ENCODE assay signal across 38 mouse cellular contexts in the genomic region with DNA sequence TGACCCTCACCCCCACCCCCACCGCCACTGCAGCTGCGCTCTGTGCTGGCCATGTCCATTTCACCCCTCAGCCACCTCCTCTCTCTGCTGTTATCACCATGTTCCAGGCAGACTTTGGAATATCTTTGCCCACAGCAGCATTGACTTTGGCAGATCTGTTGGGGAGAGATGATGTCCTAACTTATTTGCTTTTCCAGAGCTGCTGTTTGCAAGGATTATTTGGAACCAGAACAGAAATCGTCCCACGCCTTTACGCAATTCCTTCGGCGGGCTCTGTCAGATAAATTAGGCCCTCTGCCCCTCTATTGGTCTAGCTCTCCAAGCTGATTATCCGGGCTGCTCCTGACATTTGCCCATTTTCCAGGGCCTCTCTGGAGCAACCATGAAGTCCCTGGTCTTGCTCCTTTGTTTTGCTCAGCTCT. TPM values are rescaled to one million over a fixed set of nuclear protein-coding genes. Genes with fewer than 3 reads are reported as not detected.
DNase-seq lines count a peak whose midpoint lies in the region; ATAC-seq and TF ChIP-seq lines count a peak whose summit lies in the region.
"Had no signal": no experiment of that assay in that cellular context is flagged by ENCODE, and none has a peak within 500 bp of the region (broad histone marks: within the 10 kb centered on the region; RNA-seq: fewer than 3 reads in every experiment).

No protein-coding gene starts in this region.

- H3K4me2 ChIP-seq in heart, postnatal 0 days (ENCODE audit: low read depth, low read length): no peak overlapping the region
- no peak overlapping the region for H3K4me2 ChIP-seq in heart, embryonic 12.5 days
- H3K4me2 ChIP-seq in liver, embryonic 13.5 days: no peak overlapping the region
- H3K4me2 ChIP-seq: forebrain, embryonic 13.5 days; hindbrain, embryonic 15.5 days; limb, embryonic 12.5 days; neural tube, embryonic 15.5 days; stomach, embryonic 15.5 days had no signal

- no peaks in the 10 kb centered on the region for H3K4me1 ChIP-seq in heart, postnatal 0 days (ENCODE audit: control insufficient read depth, insufficient read depth)
- H3K4me1 ChIP-seq in heart, embryonic 12.5 days (replicated peaks): no peaks in the 10 kb centered on the region
- H3K4me1 ChIP-seq in liver, embryonic 13.5 days (replicated peaks): peaks cover 18% of the 10 kb centered on the region
- H3K4me1 ChIP-seq: forebrain, embryonic 13.5 days; hindbrain, embryonic 15.5 days; limb, embryonic 12.5 days; neural tube, embryonic 15.5 days; stomach, embryonic 15.5 days had no signal

- H3K27me3 ChIP-seq in heart, postnatal 0 days (ENCODE audit: control insufficient read depth, insufficient read depth, low read length): no peaks in the 10 kb centered on the region
- peaks cover 7% of the 10 kb centered on the region; the same call in 1 of the 2 replicates for H3K27me3 ChIP-seq in heart, embryonic 12.5 days (replicated peaks)
- no peaks in the 10 kb centered on the region for H3K27me3 ChIP-seq in liver, embryonic 13.5 days
- H3K27me3 ChIP-seq: forebrain, embryonic 13.5 days; hindbrain, embryonic 15.5 days; limb, embryonic 12.5 days; neural tube, embryonic 15.5 days; stomach, embryonic 15.5 days had no signal

- WGBS in heart, postnatal 0 days: 78% methylated on average over 8 of the region's 8 CpGs
- 78% methylated on average over 8 of the region's 8 CpGs for WGBS in heart, embryonic 12.5 days
- WGBS in liver, embryonic 13.5 days (ENCODE audit: insufficient replicate concordance): 61% methylated on average over 8 of the region's 8 CpGs

- H3K4me3 ChIP-seq in heart, postnatal 0 days (ENCODE audit: low read depth, low read length): no peak overlapping the region
- no peak overlapping the region for H3K4me3 ChIP-seq in heart, embryonic 12.5 days
- peak overlapping the region; percentile 41 for H3K4me3 ChIP-seq in liver, embryonic 13.5 days (replicated peaks)
- H3K4me3 ChIP-seq: forebrain, embryonic 13.5 days; hindbrain, embryonic 15.5 days; layer of hippocampus, adult 2 months; left cerebral cortex, adult 2 months; limb, embryonic 12.5 days; neural tube, embryonic 15.5 days; stomach, embryonic 15.5 days had no signal

- DNase-seq in heart, adult 11 months: peak; percentile 97
- DNase-seq in heart, postnatal 10 days: no peak
- peak; percentile 16 for DNase-seq in heart, postnatal 0 days (ENCODE audit: low spot score)
- DNase-seq in liver, embryonic 13.5 days: no peak
- DNase-seq in yolk sac, embryonic 10.5 days (ENCODE audit: low spot score): peak; percentile 57
- DNase-seq in frontal cortex, postnatal 25 days (ENCODE audit: low spot score in 2 of 2): no peak
- no peak for DNase-seq in cerebellum, postnatal 4 days (ENCODE audit: low spot score in 2 of 2)
- DNase-seq: adrenal gland, postnatal 14 days; cerebellum, adult 11-12 months; cerebellum, postnatal 10 days; gastrocnemius, postnatal 14 days; kidney, postnatal 36 days; lung, adult 2 months; lung, postnatal 10 days; midbrain, embryonic 14.5 days; retina, postnatal 1 day; right cerebral cortex, postnatal 14 days had no signal

- H3K36me3 ChIP-seq in heart, postnatal 0 days (replicated peaks; ENCODE audit: control insufficient read depth, insufficient read depth, low read length): no peaks in the 10 kb centered on the region
- no peaks in the 10 kb centered on the region for H3K36me3 ChIP-seq in heart, embryonic 12.5 days
- H3K36me3 ChIP-seq in liver, embryonic 13.5 days: peaks cover 3% of the 10 kb centered on the region; the same call in 1 of the 2 replicates
- H3K36me3 ChIP-seq: G1E; hindbrain, embryonic 15.5 days; limb, embryonic 12.5 days; neural tube, embryonic 15.5 days; stomach, embryonic 15.5 days had no signal

- intact Hi-C loops in heart, postnatal 10 days (cut with DNase I): no loop called here

- no peak overlapping the region for H3K9ac ChIP-seq in heart, postnatal 0 days (replicated peaks; ENCODE audit: low read depth, low read length)
- H3K9ac ChIP-seq in heart, embryonic 12.5 days: no peak overlapping the region
- peak overlapping the region; percentile 47 for H3K9ac ChIP-seq in liver, embryonic 13.5 days
- H3K9ac ChIP-seq: forebrain, embryonic 13.5 days; hindbrain, embryonic 15.5 days; limb, embryonic 12.5 days; neural tube, embryonic 15.5 days; stomach, embryonic 15.5 days had no signal

- no peak for TF ChIP-seq CTCF in heart, postnatal 0 days (IDR thresholded peaks at IDR 0.05; ENCODE audit: low read depth)

- no peak for TF ChIP-seq EP300 in heart, postnatal 0 days (IDR thresholded peaks at IDR 0.05; ENCODE audit: low read depth)

- no peak overlapping the region for H3K27ac ChIP-seq in heart, postnatal 0 days (ENCODE audit: low read depth)
- no peak overlapping the region for H3K27ac ChIP-seq in heart, embryonic 12.5 days (ENCODE audit: poor library complexity, severe bottlenecking)
- peak overlapping the region; percentile 74 for H3K27ac ChIP-seq in liver, embryonic 13.5 days
- H3K27ac ChIP-seq: forebrain, embryonic 13.5 days; hindbrain, embryonic 15.5 days; layer of hippocampus, adult 2 months; left cerebral cortex, adult 2 months; limb, embryonic 12.5 days; macrophage; neural tube, embryonic 15.5 days; stomach, embryonic 15.5 days had no signal

- ATAC-seq in heart, postnatal 0 days (ENCODE audit: insufficient read depth, low read depth): peak; percentile 39
- no peak for ATAC-seq in heart, embryonic 12.5 days (ENCODE audit: insufficient number of reproducible peaks, low FRiP score)
- peak; percentile 70 for ATAC-seq in liver, embryonic 13.5 days (ENCODE audit: low read depth)
- ATAC-seq: forebrain, embryonic 13.5 days; inflammation-experienced regulatory T-cells, adult 6 months; Patski had no signal

- no peaks in the 10 kb centered on the region for H3K9me3 ChIP-seq in heart, postnatal 0 days (replicated peaks; ENCODE audit: control insufficient read depth, low read length)
- no peaks in the 10 kb centered on the region for H3K9me3 ChIP-seq in heart, embryonic 12.5 days (replicated peaks)
- H3K9me3 ChIP-seq in liver, embryonic 13.5 days (replicated peaks): no peaks in the 10 kb centered on the region
- H3K9me3 ChIP-seq: forebrain, embryonic 13.5 days; G1E; hindbrain, embryonic 15.5 days; limb, embryonic 12.5 days; neural tube, embryonic 15.5 days; stomach, embryonic 15.5 days had no signal

RNA-seq across cellular contexts. Expression of a gene that starts 0.7 kb away (rescaled TPM):
- 1 to 10 TPM; 6.5 to 9.3 TPM for total RNA-seq in heart, postnatal 10 days (2021)
- total RNA-seq in heart, postnatal 0 days (2014; rRNA removed; ENCODE audit: low replicate concordance): 43.4 and 62.1 TPM in 2 replicates
- 11.1 and 13.0 TPM in 2 replicates for polyA plus RNA-seq in heart, postnatal 0 days (2015; fragmentation: Nextera tagmentation; extraction: Ambion mirVana)
- polyA plus RNA-seq in heart, embryonic 12.5 days (2016; fragmentation: Nextera tagmentation; extraction: Ambion mirVana): 1.5 and 2.5 TPM in 2 replicates
- polyA plus RNA-seq in liver, embryonic 13.5 days (2015; fragmentation: Nextera tagmentation; extraction: Ambion mirVana): 513 TPM in 2 replicates
- total RNA-seq: granulocyte monocyte progenitor cell, adult 5-6 weeks; hematopoietic stem cell, adult 5-6 weeks; layer of hippocampus, adult 2 months; layer of hippocampus, postnatal 14 days; left cerebral cortex, adult 2 months; left cerebral cortex, postnatal 25 days; megakaryocyte-erythroid progenitor cell, adult 5-6 weeks had no signal
- polyA plus RNA-seq: cortical plate, adult 2 months; embryonic facial prominence, embryonic 14.5 days; forebrain, embryonic 13.5 days; inflammation-experienced regulatory T-cells, adult 6 months; kidney, adult 2 months; macrophage; midbrain, embryonic 14.5 days; Patski; small intestine, adult 2 months had no signal

RNA-seq across cellular contexts. Expression of a gene that starts 26.4 kb away (rescaled TPM):
- not detected for total RNA-seq in heart, postnatal 10 days (2021)
- total RNA-seq in heart, postnatal 0 days (2014; rRNA removed; ENCODE audit: low replicate concordance): not detected in 2 replicates
- polyA plus RNA-seq in heart, postnatal 0 days (2015; fragmentation: Nextera tagmentation; extraction: Ambion mirVana): 0.30 TPM in 1 of 2 replicates, not detected in the other
- not detected in 2 replicates for polyA plus RNA-seq in heart, embryonic 12.5 days (2016; fragmentation: Nextera tagmentation; extraction: Ambion mirVana)
- polyA plus RNA-seq in liver, embryonic 13.5 days (2015; fragmentation: Nextera tagmentation; extraction: Ambion mirVana): 0.80 and 0.86 TPM in 2 replicates
- total RNA-seq: gastrocnemius, postnatal 14 days; granulocyte monocyte progenitor cell, adult 5-6 weeks; hematopoietic stem cell, adult 5-6 weeks; left cerebral cortex, adult 2 months; left cerebral cortex, postnatal 25 days; megakaryocyte-erythroid progenitor cell, adult 5-6 weeks had no signal
- polyA plus RNA-seq: forebrain, embryonic 13.5 days; hindbrain, embryonic 15.5 days; limb, embryonic 12.5 days; macrophage; midbrain, embryonic 14.5 days; neural tube, embryonic 15.5 days; small intestine, adult 2 months had no signal

RNA-seq across cellular contexts. Expression of a gene that starts 34.1 kb away (rescaled TPM):
- total RNA-seq in heart, postnatal 10 days (2021): 10 to 100 TPM; 59.6 to 65.5 TPM
- 27.7 and 43.8 TPM in 2 replicates for total RNA-seq in heart, postnatal 0 days (2014; rRNA removed; ENCODE audit: low replicate concordance)
- 56.2 and 59.2 TPM in 2 replicates for polyA plus RNA-seq in heart, postnatal 0 days (2015; fragmentation: Nextera tagmentation; extraction: Ambion mirVana)
- 130 and 138 TPM in 2 replicates for polyA plus RNA-seq in heart, embryonic 12.5 days (2016; fragmentation: Nextera tagmentation; extraction: Ambion mirVana)
- 78.9 and 90.1 TPM in 2 replicates for polyA plus RNA-seq in liver, embryonic 13.5 days (2015; fragmentation: Nextera tagmentation; extraction: Ambion mirVana)

RNA-seq across cellular contexts. Expression of a gene that starts 34.3 kb away (rescaled TPM):
- 10 to 100 TPM in 1 of 2 experiments, 1 to 10 TPM in 1; 9.1 to 10.9 TPM for total RNA-seq in heart, postnatal 10 days (2021)
- total RNA-seq in heart, postnatal 0 days (2014; rRNA removed; ENCODE audit: low replicate concordance): 13.4 and 15.3 TPM in 2 replicates
- polyA plus RNA-seq in heart, postnatal 0 days (2015; fragmentation: Nextera tagmentation; extraction: Ambion mirVana): 13.6 and 14.1 TPM in 2 replicates
- 19.2 and 20.2 TPM in 2 replicates for polyA plus RNA-seq in heart, embryonic 12.5 days (2016; fragmentation: Nextera tagmentation; extraction: Ambion mirVana)
- polyA plus RNA-seq in liver, embryonic 13.5 days (2015; fragmentation: Nextera tagmentation; extraction: Ambion mirVana): 24.0 and 29.2 TPM in 2 replicates

RNA-seq across cellular contexts. Expression of a gene that starts 59.1 kb away (rescaled TPM):
- total RNA-seq in heart, postnatal 10 days (2021): not detected
- total RNA-seq in heart, postnatal 0 days (2014; rRNA removed; ENCODE audit: low replicate concordance): not detected in 2 replicates
- polyA plus RNA-seq in heart, postnatal 0 days (2015; fragmentation: Nextera tagmentation; extraction: Ambion mirVana): not detected in 2 replicates
- polyA plus RNA-seq in heart, embryonic 12.5 days (2016; fragmentation: Nextera tagmentation; extraction: Ambion mirVana): not detected in 2 replicates
- polyA plus RNA-seq in liver, embryonic 13.5 days (2015; fragmentation: Nextera tagmentation; extraction: Ambion mirVana): 0.32 and 0.43 TPM in 2 replicates
- total RNA-seq: G1E; gastrocnemius, postnatal 14 days; granulocyte monocyte progenitor cell, adult 5-6 weeks; hematopoietic stem cell, adult 5-6 weeks; layer of hippocampus, adult 2 months; layer of hippocampus, postnatal 14 days; left cerebral cortex, adult 2 months; left cerebral cortex, postnatal 25 days; megakaryocyte-erythroid progenitor cell, adult 5-6 weeks had no signal
- polyA plus RNA-seq: cortical plate, adult 2 months; embryonic facial prominence, embryonic 14.5 days; G1E; hindbrain, embryonic 15.5 days; inflammation-experienced regulatory T-cells, adult 6 months; limb, embryonic 12.5 days; macrophage; Patski; small intestine, adult 2 months had no signal

Comparison
In these comparisons a context has a peak if more than half of its experiments do, and no peak if none do; other contexts are left out.
1. DNase-seq: peak in heart, adult 11 months (single experiment), heart, postnatal 0 days (single experiment) and yolk sac, embryonic 10.5 days (single experiment); none in heart, postnatal 10 days (0 of 2), liver, embryonic 13.5 days (single experiment), frontal cortex, postnatal 25 days (0 of 2) and cerebellum, postnatal 4 days (0 of 2).
2. RNA of a gene that starts 0.7 kb away (polyA plus RNA-seq): 513 TPM in liver, embryonic 13.5 days; 11.1 to 13.0 TPM in heart, postnatal 0 days and 1.5 to 2.5 TPM in heart, embryonic 12.5 days; every median in the first group is over 10 times any median in the second.